Mouse (Mus musculus) heart, adult 11 months (tissue): ENCODE measurements at regions not wholly inside any gene's neighbourhood (a gene's known extent, or its start where the extent isn't known, plus 50 kb on each side); places are given as distances from the start of the nearest gene placed in this dataset.
A peak's percentile ranks its signal among the peaks of the same experiment; 100 is the strongest.

ENCODE experiments used
- DNase-seq: peaks from one replicate; pipeline ENCODE4 v3.0.0; 2022

DNA sequence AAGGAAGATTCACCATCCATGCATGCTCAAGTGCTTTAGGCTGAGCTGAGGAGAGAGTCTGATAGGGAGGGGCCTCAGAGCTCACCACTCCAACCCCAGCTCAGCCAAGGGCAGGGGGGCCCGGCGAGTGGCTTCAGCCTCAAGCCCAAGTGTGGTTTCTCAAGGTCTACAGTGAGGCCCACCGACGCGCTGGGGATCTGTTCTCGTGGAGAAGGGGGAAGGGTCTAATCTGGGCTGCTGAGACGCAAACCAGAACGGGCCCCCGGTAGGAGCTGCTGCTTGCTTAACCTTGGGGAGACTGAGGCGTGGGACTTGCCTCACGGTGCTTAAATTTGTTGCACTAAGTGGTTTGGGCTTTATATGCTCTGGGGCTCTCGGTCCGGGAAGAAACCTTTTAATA, 70.9 kb downstream of the Asb1 start:
- DNase-seq: no peak

DNA sequence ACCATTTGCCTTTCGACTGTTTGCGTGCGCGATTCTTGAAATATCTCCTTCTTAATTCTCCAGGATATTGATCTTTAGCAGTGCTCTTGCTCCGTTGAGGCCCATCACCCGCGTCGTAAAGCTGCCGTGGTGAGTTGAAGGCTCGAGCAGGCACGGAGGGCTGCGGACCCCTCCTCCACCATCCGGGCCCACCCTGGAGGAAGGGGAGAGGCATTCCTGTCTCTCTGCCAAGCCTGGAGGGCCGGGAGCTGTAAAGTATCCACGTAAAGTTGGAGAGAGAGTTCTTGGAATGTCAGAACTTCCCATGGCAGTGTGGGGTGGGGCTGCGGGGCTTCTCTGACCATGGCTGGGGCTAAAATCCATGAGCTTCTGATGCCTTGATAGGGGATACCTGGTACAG, 71.3 kb downstream of the Asb1 start:
- DNase-seq: no peak

DNA sequence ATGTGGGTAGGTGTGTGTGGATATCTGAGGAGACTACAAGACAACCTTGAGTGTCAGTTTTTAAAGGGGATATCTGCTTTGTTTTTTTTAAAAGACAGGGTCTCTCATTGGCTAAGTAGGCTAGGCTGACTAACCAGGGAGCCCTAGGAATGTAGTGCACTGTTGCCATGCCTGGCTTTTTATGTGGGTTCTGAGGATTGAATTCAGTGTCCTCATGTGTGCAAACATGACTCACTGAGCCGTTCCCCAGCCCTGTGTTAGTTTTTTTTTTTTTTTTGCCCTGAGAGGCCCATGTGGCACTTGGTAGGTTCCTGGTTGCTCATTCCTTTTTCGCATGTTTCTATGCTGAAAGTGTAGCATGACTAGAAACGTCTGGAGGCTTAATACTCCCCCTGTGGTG, 72.6 kb downstream of the Asb1 start:
- no peak for DNase-seq

DNA sequence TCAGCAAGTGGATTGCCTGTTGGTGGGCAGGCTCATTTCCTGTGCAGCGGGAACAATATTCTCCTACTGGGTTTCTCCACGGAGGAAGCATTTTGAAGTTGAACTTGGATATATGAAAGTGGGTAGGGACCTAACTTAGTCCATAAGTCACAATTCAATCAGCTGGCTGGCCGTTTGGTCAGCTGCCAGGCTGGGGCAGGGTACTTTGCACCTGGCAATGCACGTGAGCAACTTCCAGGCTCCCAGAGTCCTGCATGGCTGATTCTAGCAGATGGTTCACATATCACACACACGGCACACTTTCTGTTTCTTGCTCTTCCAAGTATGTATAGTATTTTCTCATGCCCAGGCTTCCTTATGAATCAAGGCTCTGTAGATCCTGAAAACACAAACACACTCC, 75.1 kb downstream of the Asb1 start:
- DNase-seq: no peak

DNA sequence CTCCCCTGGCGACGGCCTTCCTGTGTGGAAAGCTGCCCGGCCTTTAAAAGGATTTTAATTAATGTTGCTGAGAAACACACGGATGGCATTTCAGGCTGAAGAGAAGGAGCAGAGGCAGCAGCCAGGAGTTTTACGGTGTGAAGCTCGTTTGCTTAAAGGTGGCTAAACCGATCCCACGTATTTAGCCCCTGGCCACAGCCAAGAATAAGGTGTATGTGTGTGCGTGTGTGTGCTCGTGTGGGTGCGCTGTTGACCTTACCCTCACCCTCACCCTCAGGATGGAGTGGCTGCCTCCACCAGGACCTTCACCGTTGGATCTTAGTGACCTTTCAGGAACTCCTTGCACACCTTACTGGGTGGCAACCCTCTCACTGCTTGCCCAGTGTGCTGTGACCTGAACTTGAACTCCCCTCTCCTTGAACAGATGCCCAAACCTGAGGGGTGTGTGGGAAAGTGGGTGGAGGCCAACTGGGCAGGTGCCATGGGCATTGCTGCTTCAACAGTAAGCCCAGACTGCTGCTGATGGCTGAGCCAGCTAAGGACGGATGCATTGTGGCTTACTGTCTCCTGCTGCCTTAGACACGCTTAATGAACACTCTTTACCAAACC, 78.3 kb downstream of the Asb1 start:
- no peak for DNase-seq

DNA sequence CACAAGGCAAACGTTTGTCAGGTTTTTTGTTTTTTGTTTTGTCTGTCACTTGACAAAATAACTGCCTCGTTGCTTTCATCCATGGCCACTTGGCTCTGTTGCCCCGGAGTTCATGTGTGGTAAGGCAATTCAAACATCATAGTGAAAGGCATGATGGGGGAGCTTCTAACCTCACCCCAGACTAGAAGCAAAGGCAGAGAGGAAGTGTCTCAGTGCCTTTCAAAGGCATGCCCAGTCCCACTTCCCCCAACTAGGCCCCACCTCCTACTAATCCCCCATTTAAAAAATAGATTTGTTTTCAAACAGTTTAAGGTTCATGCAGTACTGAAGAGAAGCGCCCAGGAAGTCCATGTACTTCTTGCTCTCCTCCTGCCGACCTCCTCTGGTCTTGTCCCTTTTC, 80.8 kb downstream of the Asb1 start:
- DNase-seq: no peak

DNA sequence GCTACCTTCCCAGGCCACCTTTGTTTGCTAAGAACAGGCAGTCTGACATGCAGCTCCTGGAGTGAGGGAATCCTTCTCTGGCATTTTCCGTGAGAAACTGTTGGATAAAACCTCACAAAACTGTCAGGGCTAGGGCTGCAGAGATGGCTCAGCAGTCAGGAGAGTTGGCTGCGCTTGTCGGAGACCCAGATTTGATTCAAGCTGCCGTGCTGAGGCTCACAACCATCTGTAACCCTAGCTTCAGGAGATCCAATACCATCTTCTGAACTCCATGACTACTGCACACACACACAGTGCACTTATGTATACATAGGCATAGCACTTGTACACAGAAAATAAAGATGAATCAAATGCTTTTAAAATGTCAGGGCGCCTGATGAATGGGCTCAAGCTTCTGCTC, 82.5 kb downstream of the Asb1 start:
- DNase-seq: no peak

DNA sequence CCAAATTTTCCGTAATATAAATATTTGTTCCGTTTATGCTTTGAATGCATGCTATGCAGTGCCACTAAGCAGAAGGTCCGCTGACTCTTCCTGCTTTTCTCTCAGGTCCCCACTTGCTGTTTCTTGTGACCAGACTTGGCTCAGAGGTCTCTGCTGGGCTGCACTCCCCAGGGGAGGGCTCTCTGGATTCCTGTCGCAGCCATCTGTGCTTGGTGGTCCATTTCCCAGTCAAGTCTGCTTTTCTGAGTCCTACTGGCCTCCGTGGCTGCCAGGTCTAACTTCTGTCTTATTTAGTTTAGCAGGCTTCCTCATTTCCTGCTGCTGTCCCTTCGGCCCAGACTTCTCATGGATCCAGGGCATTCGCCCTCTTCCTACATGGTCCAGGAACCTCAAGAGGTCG, 83.7 kb downstream of the Asb1 start:
- no peak for DNase-seq

DNA sequence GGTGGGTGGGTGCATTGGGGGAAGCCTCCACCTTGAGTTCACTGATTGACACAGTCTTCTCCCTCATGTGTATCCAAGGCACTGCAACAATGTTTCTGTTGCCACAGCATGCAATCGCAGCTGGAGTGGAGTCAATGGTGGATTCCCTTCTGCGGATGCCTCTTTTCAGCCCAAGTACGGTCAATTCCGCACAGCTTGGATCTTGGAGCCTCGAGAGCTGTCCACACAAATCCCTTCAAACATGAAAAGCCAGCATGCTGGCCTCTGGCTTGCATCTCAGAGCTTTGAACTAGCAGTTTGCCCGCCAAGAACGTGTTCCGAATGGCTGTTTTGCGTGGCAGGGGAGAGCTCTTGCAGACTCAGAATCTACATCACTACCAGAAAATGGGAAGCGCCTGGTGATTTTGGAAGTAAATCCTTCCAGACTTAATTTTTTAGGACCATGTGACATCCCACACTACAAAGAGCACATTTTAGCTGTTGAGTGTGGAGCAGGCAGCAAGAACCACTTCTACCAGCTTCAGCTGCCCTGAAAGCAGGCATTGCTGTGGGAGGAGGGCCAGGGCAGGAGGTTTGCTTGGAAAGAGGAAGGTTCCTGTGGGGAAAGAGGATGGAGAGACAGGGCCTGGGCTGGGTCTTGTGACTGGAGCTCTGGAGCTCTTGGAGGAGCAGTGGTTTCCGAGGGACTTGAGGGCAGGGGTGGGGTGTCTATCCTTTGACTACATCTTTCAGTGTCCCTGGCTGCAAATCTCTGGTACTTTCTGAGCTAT, 84.4 kb downstream of the Asb1 start:
- DNase-seq: no peak

DNA sequence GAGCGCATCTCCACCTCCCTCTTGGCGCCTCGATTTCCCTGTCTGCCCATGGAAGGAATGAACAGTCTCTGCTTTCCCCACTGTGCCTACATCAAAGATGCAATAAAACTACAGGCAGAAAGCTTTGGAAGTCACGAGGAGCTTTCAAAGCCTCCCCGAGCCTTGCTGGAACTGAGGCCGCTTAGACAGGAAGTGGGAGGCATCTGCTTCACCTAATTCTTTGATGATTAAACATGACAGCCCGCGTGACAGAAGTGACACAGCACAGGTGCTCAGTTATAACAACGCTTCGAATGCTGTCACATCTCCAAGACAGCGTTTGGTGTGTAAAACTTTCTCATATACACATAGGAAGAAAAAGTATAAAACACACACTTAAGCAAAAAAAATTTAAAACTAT, 85.7 kb downstream of the Asb1 start:
- DNase-seq: no peak

DNA sequence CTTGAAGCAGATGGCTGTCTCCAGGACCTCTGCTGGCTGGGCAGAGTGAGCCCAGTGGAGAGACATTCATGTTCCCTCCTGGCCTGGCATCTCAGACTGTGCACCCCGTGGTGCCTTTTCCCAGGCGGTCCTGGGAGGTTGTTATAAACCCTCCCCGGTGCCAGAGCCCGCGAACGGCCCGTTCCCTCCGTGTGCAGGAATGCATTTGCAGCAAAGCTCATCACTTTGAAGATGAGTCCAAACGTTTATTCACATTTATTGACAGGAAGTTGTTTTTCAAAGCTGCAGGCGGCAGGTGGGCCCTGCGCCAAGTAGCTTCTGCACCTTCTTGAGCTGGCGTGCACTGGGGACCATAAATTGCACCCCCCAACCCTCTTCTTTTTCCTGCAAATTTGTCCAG, 89.9 kb downstream of the Asb1 start:
- no peak for DNase-seq

DNA sequence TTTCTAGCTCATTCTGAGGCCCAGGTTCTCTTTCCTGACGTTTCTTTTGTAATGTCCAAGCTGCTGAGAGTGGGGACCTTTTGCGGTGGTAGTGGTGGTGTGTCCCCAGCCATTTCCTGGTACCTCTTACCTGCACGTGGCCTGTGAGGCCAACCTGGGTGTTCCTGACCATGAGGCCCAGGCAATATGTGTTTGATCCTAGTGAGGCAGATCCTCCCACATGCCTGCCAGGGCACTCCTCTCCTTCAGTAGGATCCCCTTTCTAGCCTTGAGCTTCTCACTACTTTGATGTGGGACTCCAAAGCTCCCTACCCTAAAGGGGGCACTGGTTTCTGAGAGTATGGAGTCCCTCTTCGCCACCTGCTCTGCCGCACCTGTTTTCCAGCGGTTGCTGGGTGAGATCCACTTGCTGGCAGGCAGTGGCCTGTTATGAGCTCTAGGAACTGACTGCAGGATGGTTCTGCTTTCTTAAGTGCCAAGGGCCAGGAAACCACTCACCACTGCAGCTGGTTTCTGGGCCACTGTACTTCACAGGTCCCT, 90.6 kb downstream of the Asb1 start:
- DNase-seq: no peak

DNA sequence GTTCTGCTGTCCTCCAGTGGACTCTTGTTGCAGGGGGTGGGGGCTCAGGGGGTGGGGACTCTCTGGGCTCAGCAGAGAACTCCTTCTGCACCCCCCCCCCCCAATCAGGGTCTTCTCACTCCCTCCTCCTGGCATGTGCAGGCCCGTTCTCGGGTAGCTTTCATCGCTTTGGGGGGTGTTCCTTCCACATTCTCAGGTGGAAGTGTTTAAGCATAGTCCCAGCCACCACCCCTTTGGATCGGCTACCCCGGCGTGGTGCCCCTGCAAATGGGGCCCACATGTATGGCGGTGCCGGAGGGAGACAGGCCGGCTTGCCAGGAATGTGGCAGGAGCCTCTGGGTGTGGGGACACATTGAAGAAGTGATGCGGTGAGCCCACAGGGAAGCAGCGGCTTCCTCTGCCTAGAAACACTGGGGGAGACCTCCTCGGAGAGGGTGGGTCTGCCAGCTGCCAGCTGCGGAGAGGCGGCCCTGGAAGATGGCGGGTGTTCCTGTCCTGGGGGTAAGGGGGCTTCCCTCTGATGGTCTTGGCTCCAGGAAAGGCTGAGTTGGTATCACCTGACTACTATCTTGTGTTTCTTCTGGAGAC, 92.7 kb downstream of the Asb1 start:
- DNase-seq: no peak

DNA sequence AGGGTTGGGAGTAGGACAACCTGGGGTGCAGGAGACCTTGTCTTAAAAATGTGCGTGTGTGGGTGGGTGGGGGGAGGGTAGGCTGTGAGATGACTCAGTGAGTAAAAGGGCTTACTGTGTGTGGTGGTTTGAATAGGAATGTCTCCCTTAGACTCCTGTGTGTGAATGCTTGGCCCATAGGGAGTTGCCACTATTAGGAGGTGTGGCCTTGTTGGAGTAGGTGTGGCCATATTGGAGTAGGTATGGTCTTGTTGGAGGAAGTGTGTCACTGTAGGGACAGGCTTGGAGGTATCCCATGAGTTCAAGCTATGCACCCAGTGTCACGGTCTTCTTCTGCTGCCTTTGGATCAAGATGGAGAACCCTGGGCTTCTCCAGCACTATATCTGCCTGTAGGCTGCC, 96.2 kb downstream of the Asb1 start:
- DNase-seq: peak; percentile 74

DNA sequence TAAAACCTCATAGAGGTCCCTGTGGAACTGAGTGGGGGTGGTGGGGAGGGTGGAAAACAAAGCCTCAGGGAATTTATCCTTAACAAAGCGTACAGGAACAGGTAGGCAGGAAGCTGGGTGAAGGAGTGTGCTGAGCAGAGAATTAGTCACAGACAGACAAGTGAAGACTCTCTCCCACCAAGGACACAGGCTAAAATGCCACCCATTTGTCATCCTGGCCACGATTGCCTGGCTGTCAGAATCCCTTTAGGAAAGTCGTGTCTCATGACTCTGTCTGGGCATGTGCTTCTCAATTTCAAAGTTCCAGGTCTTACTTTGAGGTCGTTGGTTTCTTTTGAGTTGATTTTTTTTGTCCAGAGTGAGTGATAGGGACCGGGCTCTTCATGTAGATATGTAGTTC, 100.2 kb downstream of the Asb1 start:
- no peak for DNase-seq

DNA sequence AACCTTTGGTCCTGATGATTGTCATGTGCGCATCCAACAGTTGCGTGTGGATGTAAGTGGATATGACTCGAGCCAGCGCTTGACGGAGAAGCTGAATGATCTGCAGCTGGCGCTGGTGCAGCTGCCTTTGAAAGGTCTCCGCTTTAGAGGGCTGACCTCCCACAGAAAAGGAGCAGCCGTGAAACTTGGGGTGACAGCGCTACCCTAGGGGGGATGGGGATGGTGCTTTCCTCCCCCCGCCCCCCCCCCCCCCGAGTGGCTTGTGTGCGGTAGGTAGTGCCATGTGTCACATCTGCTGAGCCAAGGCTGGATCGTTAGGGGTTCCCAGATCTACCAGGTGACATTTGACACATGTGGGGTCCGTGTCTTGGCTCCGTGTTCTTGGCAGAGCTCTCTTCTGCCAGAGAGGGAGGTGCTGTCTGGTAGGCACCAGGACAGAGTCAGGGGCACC, 118.7 kb downstream of the Asb1 start:
- peak; percentile 79 for DNase-seq

DNA sequence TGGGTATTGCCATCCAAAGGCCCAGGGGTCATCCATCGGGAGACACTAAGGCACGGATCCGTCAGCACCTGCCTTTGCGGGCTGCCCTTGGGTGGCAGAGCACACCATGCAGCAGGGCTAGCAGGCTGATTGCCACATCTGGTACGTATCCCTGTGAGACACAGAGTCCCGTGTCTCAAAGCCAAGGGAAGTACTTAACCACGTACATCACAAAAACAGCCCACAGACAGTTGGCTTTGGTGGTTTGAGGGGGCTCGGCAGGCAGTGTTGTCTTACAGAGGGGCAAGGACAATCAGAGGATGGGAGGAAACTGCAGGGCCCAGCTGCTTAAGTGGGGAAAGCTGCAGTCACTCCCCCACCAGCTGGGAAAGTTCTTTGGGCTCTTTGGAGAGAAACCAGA, 119.1 kb downstream of the Asb1 start:
- no peak for DNase-seq

DNA sequence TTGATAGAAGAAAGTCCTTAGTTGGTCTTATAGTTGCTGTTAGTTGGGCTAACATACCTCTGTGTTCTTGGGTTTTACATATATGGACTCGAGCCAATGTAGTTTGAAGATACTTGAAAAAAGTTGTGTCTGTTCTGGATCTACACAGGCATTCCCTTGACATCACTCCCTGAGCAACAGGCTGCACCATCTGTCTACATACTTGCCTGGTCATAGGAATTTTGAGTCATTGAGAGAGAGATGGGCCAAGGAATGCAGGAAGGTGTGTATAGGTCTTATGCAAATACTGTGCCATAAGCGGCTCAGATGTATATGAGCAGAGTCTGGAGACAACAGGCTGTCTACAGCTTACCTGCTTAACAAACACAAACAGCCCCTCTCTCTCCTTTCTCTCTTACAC, 122.9 kb downstream of the Asb1 start:
- no peak for DNase-seq

DNA sequence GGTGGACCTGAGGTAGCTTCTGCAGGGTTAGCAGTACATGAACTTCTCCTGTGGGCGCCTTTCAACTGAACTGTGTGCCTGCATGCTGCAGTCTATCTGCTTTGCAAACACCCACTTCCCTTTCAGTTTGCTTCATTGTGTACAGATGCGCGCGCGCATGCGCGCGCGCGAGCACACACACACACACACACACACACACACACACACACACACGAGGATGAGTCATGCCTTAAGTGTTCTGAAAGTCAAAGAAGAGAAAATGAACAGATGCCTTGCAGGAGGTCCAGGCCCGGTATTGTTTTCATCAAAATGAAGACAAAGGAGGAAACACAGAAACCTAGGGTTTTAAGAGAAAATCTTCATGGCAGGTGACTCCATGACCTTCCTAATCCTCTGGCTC, 124.3 kb downstream of the Asb1 start:
- no peak for DNase-seq

DNA sequence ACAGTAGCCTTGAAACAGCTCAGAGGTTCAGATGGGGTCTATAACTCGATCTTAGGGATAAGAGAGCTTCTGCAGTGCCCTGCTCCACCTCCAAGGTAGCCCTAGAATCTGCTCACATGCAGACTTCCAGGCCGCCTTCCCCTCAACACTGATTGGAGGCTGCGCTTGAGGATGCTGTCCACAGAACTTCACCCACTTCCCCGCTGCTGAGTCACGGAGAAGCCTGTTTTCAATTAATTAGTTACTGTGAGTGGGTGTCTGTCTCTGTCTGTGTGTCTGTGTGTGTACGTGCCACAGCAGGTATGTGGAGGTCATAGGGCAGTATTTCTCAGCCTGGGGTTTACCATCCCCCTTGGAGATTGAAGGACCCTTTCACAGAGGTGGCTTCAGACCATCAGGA, 128.2 kb downstream of the Asb1 start:
- DNase-seq: peak; percentile 70

DNA sequence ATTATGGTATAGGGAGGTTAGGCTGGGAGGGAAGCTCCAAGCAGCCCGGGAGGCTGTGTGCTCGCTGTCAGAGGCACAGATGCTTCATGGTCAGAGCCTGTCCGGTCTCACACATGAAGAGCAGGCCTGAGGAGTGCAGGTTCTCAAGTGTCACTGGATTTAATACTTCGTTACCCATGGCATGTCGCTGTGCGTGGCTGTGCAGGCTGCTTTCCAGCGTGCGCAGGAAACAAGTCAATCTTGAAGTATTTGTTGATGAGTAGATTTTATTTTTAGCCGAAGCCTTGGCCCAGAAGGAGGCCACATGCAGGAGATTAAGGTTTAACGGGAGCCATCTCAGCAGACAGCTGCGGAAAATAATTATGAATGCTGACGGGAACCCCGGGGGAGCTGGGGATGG, 130.3 kb upstream of the Twist2 start:
- DNase-seq: peak; percentile 87

DNA sequence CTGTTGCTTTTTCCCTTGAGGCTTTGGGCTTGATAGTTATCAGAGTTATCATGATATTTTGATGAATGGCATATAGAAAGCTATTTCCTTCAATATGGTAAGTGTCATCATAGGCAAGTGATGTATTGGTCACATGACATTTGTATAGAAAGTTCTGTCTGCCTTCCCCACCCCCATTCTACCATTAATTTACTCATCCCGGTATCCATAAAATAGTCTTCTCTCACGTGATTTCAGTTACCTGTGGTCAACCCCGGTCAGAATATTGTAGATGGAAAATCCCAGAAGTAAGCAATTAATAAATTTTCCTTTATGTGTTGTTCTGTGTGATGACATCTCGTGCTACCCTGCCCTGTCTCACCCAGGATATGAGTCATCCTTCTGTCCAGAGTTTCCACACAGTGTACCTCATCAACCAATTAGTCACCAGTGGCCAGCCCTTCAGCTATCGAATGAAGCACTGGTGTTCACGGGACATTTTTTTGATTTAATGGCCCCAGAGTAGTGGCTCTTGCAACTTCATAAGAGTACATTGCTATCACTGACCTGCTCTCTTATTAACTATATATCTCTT, 127.1 kb upstream of the Twist2 start:
- no peak for DNase-seq

DNA sequence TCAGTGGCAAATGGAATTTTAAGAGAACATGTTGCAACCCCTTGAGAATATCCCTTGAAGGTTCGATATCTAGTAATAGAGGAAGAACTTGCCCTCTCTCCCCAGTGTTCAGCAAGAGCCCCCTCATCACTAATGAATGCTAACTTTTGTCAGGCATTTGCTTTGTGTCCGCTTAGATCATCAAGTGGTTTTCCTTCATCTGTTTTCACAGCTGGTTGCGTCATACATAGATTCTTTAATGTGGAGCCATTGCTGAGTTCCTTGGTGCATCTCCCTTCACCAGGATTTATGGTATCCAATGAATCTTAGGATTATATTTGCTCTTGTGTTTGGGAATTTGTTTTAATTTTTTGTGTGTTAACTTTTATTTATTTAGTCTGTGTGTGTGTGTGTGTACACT, 124.2 kb upstream of the Twist2 start:
- no peak for DNase-seq

DNA sequence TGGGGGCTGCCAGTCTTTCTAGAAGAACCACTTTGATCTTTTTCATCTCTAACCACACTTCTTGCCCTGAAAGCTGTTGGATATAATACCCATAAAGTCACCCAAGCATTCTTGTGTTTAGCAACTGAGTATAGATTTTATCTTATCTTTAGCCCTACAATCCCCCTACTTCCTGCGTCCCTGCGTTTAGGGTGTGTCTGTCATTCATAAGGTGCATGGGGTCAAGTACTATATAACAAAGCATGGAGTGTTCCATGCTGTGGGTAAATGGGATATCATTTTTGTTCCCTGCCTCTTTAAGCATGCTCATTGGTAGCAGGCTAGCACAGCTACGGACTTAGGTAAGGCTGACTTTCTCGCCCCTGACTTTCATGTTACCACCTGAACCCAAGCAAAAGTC, 122.5 kb upstream of the Twist2 start:
- no peak for DNase-seq
